Mouse (Mus musculus): Measurements from ENCODE around the gene Prkca.
"Not testable (repeated sequence)": the region's sequence is repeated elsewhere in the genome, so short reads cannot be mapped to it uniquely, and the experiment has no call there.

The Prkca gene

GRCm38 (mm10) chr11:108118814-108119213 is 224.9 kb downstream of the Prkca start:
- DNase-seq (ENCODE audit: low read depth, low spot score): no peak

DNA sequence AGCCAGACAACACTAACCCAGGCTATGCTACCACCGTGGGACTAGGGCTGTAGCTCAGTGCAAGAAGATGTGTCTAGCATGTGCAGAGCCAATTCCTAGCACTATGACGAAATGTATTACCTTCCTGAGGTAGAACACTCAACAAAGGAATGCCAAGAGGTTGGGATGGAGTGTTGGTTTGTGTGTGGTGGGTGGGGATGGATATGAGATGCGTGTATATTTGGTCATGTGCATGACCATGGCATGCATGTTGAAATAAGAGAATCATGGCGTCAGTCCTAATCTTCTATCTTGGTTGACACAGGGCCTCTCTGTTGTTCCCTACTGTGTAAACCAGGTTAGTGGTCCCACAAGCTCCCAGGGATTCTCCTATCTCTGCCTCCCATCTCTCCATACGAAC is 225.5 kb downstream of the Prkca start:
- no peak for DNase-seq (ENCODE audit: low read depth, low spot score)

DNA sequence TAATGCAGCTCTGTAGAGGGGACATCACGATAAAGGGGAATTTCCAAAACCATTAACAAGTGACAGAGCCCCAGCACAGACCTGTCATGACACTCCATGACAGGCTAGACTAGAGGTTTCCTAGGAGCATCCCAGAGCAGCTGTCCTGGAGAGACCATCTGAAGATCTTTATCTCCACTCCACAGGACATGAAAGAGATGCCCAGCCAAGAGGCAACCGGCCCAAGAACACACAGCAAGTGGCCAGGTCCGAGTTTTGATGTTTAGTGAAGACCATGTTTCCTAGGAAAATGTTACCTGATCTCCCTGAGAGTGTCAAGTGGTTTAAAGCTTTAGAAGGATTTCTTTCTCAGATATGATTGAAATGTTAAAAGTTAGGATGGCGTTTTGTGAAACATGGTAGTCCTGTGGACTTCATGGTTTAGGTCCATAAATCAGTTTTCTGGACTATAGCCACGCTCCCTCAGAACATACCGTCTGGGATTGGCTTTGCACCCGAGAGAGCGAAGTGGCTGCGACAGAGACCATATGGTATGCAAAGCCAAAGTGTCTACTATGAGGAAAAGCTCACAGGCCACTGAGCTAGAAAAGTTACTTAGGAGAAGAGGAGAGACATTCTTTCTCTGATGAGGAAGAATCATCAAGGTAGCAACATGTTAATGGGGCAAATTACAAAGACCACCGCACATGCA is 226.2 kb downstream of the Prkca start:
- no peak for DNase-seq (ENCODE audit: low read depth, low spot score)

GRCm38 (mm10) chr11:108114091-108114490 is 229.6 kb downstream of the Prkca start:
- no peak for DNase-seq (ENCODE audit: low read depth, low spot score)

DNA sequence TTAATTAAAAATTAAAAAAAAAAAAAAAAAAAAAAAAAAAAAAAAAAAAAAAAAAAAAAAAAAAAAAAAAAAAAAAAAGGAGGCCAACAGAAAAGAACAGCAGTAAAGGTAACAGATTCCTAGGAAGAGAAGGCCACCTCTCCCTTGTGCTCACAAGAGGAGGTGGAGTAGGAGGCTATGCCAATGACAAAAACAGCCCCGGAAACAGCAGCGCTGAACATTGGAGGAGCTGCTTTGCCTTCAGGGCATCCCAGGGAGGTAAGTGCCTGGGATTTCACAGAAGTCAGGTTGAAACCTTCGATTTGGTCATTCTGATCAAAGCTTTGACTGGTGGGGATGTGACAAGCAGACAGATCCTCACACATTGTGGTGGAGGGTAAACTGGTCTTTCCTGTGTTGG is 231.3 kb downstream of the Prkca start:
- DNase-seq (ENCODE audit: low read depth, low spot score): no peak

DNA sequence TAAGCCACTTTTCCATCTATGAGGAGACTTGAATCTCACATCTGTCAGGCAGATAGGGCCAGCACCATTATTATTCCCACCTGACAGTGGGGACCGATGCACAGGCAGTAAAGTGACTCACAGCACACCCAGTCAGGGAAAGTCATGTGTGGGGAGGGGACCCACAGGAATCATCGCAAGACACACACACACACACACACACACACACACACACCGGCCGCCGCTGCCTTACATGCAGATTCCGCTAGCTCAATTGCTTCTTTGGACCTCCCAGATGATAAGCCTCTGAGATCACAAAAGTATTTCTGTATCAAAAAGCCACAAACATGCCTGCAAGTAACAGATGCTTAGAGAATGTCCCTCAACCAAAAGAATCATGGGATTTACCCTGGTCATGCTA is 239.6 kb downstream of the Prkca start:
- DNase-seq (ENCODE audit: low read depth, low spot score): no peak

DNA sequence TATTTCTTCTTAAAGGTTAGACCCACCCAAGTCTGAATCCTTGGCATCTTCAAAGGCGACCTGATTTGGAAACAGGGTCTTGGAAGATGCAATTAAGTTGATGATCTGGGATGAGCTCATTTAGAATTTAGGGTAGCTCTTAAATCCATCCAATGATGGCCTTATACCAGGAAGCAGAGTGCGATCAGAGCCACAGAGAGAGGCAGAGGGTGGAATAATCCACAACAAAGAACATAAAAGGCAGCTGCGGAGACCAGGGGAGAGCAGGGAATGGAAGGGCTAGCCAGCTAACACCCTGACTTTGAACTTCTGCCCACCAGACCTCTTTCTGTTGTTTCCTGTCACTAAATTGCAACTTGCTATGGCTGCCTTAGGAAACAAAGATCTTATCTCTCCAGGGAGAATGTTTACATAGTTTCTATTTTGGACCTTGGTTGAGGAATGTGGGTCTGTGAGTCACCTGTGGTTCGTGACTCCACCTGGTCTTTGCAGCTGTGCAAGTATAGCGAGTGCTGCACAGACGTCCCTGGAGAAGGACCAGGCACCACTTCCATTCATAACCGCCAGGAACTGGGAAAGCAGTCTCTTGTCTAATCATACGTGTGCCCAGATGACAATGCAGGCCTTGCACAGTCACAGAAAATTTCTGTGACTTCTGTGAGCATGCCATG is 242.3 kb downstream of the Prkca start:
- DNase-seq (ENCODE audit: low read depth, low spot score): no peak

DNA sequence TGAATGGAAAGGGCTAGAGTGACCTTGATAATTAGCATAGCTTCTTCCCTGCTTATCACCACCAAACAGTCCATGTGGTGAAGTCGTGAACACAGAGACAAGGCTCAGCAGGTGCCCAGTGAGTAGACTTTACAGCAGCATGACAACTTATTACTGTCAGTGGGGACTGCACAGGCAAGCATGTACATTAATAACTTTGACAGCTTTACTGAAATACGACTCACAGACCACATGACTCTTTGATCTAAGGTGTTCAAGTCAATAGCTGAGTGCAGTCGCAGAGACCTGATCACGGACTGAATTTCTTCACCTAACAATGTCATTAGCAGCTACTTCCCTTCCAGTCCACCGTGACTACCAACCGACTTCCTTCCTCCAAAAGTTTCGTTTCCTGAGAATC is 245.4 kb downstream of the Prkca start:
- no peak for DNase-seq (ENCODE audit: low read depth, low spot score)

- no peak for DNase-seq (ENCODE audit: low read depth, low spot score)
These were observed 248.9 kb downstream of the Prkca start for GRCm38 (mm10) chr11:108094796-108095195.

GRCm38 (mm10) chr11:108093248-108093647 is 250.5 kb downstream of the Prkca start:
- DNase-seq (ENCODE audit: low read depth, low spot score): no peak

DNA sequence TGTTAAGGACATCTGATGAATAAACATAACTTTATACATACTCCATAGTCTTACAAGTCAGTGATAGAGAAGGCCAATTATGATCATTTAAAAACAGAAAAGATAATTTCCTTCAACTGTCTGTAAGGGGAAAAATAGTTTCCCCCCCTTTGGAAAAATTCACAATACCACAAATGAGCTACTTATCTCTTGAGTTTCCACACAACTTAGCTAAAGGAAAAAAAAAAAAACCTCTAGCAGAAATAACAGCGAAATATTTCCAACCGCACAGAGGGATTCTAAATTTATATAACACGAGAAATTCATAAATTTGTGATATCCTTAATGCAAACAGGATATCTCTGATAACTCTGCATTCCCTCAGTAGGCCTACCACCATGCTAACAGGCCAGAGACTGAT is 252.5 kb downstream of the Prkca start:
- no peak for DNase-seq (ENCODE audit: low read depth, low spot score)

DNA sequence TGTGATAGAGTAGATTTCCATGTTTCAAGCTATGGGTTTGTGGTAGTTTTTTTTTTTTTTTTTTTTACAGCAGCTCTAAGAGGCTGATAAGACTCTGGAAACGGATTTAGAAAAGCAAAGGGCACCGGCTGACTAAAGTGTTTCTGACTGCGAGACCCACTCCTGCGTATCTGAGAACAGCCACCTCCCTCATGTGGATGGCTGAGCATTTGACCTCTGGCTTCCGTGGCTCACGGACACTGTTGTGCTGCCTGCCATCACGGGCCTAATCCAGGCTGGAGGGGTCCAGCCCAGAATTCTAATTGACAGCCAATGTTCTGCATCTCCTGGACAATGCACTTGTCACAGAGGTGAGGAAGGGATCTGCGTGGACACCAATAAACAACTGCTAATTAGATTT is 253.0 kb downstream of the Prkca start:
- no peak for DNase-seq (ENCODE audit: low read depth, low spot score)

DNA sequence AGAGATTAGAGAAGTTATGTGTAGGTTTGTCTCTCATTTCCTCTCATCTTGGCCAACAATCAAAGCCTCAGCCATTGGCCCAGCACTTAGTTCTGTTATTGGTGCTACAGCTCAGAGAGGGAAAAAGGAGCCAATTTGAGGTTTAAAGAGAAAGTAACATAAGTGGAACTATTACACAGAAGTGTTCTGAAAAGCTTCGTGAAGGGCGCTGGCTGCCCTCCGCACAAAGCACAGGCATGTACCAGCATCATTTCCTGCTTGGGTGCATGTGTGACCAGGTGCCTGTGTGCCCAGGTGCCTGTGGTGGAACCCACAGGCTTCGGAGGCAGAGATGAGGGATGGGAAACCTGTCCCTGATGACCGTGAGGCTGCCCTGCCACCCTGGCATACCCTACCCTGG is 255.7 kb downstream of the Prkca start:
- DNase-seq (ENCODE audit: low read depth, low spot score): no peak

GRCm38 (mm10) chr11:108087105-108087700 is 256.5 kb downstream of the Prkca start:
- DNase-seq (ENCODE audit: low read depth, low spot score): not testable (repeated sequence)

DNA sequence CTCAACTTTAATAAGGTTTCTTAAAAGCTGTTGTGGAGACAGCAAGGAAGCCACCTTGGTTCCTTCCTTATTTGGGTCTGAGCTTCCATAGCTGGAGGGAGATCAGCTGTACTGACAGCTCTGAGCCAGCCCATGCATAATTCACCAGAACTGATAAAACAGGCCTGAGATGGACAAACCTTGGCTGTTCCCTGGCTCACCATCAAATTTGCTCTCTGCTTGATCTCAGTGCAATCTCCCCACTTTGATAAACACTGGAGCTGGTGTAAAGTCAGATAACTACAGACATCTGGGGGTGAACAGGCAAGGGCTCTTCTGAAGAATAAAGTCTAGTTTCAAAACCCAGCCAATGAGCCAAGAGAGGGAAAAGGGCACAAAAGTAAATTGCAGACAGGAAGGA is 261.1 kb downstream of the Prkca start:
- DNase-seq (ENCODE audit: low read depth, low spot score): no peak

GRCm38 (mm10) chr11:108079946-108080650 is 263.6 kb downstream of the Prkca start:
- DNase-seq (ENCODE audit: low read depth, low spot score): no peak

GRCm38 (mm10) chr11:108079454-108079853 is 264.3 kb downstream of the Prkca start:
- no peak for DNase-seq (ENCODE audit: low read depth, low spot score)

DNA sequence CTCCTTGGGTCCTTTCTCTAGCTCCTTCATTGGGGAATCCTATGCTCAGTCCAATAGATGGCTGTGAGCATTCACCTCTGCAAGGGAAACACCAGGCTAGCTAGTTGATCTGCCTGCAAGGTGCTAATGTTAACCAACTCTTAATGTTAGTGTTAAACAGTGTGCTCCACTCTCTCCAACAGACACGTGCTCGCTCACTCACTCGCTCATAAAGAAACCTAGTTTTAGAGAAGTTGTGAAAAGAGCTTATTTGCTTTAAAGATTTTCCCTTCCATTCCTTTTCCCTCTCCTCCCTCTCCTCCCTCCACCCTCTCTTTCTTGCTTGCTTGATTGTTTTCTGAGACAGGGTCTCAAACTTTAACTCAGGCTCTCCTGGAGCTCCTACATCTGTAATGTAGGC is 266.2 kb downstream of the Prkca start:
- no peak for DNase-seq (ENCODE audit: low read depth, low spot score)

DNA sequence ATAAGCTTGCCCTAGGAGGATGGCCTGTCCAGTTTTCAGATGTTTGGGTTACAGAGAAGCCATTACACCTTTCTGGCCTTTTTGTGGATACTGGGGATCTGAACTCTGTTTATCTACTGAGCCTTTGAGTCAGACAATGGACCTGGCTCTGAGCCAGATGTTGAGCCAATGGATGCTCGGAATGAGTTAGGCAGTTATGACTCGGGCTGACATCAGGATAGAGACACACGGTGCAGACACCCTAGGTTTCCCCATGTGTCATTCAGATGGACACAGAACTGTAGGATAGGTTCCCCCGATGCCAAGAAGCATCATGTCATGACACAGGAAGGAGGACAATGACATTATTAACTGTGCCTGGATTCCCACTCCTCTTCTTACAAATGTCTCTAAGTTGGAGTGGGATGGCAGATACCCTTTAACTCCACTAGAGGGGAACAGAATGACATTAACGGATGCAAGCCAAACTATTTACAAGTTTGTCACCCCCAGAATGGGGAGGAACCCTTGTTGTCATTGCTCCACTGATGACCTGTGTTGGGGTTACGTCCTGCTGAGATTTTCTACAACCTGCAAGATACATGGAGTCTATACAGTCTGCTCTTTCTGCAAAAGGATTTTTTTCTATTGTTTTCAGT is 271.0 kb downstream of the Prkca start:
- DNase-seq (ENCODE audit: low read depth, low spot score): no peak

DNA sequence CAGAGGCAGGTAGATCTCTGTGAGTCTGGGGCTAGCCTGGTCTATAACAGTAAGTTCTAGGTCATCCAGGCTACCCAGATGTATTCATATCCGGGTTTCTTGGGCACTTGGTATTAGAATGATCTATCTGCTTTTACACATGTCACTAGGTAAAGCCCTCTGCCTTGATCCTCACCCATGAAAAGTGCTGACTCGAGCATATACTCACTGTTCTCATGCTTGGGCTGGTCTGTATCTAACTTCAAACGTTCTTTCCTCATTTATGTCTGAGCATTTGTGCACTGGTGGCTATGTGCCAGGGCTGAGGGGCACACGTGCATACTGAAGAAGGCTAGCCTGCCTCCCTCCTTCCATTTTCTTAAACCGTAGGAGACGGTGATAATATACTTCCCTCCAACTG is 272.5 kb downstream of the Prkca start:
- DNase-seq (ENCODE audit: low read depth, low spot score): no peak

GRCm38 (mm10) chr11:108070038-108070437 is 273.7 kb downstream of the Prkca start:
- no peak for DNase-seq (ENCODE audit: low read depth, low spot score)

DNA sequence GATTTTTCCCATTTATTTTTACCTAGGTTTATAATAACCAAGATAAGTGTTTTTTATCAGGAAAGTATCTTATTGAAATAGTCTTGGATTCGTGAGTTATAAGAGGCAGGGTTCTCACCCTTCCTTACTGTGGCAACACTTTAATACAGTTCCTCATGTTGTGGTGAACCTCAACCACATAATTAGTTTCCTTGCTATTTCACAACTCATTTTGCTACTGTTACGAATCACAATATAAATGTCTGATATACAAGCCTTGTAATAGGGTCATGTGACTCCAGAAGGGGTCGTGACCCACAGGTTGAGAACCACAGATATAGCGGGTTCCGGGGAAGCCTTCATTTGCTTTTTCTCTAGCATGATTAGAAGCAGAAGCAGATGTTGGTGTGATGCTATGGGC is 275.3 kb downstream of the Prkca start:
- no peak for DNase-seq (ENCODE audit: low read depth, low spot score)
